Mouse (Mus musculus) liver, adult 2 months (tissue): Measurements from ENCODE around the gene Hist1h2bn. TPM values are rescaled to one million over a fixed set of nuclear protein-coding genes. Genes with fewer than 3 reads are reported as not detected.
"Not testable (repeated sequence)": the region's sequence is repeated elsewhere in the genome, so short reads cannot be mapped to it uniquely, and the experiment has no call there.

Experiments
- DNase-seq: peaks from one replicate; pipeline ENCODE4 v3.0.0-alpha.2; 2011; ENCODE audit warnings: low read depth, low spot score; ENCODE audit errors: extremely low read depth
- H3K27ac ChIP-seq: fragments of 200-500 bp; replicated peaks from 2 replicates; pipeline ENCODE4 v1.5.1; 2012; ENCODE audit warnings: low read depth, mild to moderate bottlenecking, control low read depth, inconsistent platforms, low read length; ENCODE audit not compliant: insufficient read depth
- H3K27me3 ChIP-seq: fragments of 200-500 bp; 2 replicates; pipeline ENCODE4 v1.6.1; 2012; ENCODE audit warnings: mild to moderate bottlenecking, moderate library complexity, low read length, inconsistent platforms; ENCODE audit not compliant: control insufficient read depth, insufficient read depth
- H3K36me3 ChIP-seq: fragments of 200-500 bp; 2 replicates; pipeline ENCODE4 v1.6.1; 2012; ENCODE audit warnings: low read length, inconsistent platforms; ENCODE audit not compliant: control insufficient read depth, insufficient read depth
- H3K4me1 ChIP-seq: fragments of 200-500 bp; 2 replicates; pipeline ENCODE4 v1.6.1; 2011; ENCODE audit warnings: low read length; ENCODE audit not compliant: control insufficient read depth, insufficient read depth
- H3K4me3 ChIP-seq: fragments of 200-500 bp; 2 replicates; pipeline ENCODE4 v1.5.1; 2011; ENCODE audit warnings: low read depth, mild to moderate bottlenecking, control low read depth, low read length, moderate library complexity; ENCODE audit not compliant: insufficient read depth
- H3K79me2 ChIP-seq: fragments of 200-500 bp; 2 replicates; pipeline ENCODE4 v1.6.1; 2012; ENCODE audit warnings: inconsistent platforms, mild to moderate bottlenecking, low read length, moderate library complexity; ENCODE audit not compliant: control insufficient read depth, insufficient read depth
- H3K9ac ChIP-seq: fragments of 200-500 bp; 2 replicates; pipeline ENCODE4 v1.6.1; 2012; ENCODE audit warnings: low read depth, mild to moderate bottlenecking, control low read depth, inconsistent platforms, low read length
- CTCF ChIP-seq: fragments of 200-500 bp; IDR thresholded peaks from 2 replicates; pipeline ENCODE4 v1.5.1; 2011; ENCODE audit warnings: low read depth, low read length, control low read depth
- POLR2A ChIP-seq: fragments of 200-500 bp; IDR thresholded peaks from 2 replicates; pipeline ENCODE4 v1.6.1; 2011; ENCODE audit warnings: low read length, control low read depth; ENCODE audit not compliant: insufficient read depth; ENCODE audit errors: extremely low read depth
- WGBS: fragments of 180-500 bp; shearing (Covaris S2); methylation state at CpG from one replicate; pipeline ENCODE4 v1.1.7; 2018; 5-methylcytosine and 5-hydroxymethylcytosine counted together
- polyA plus RNA-seq: library from polyadenylated mRNA; depleted of rRNA; stranded (reverse); fragments of >200 nt; gene quantifications from 2 replicates; pipeline ENCODE4 v1.2.3, GENCODE M21; 2012
- total RNA-seq: library from RNA; depleted of rRNA; stranded (reverse); fragments of >200 nt; gene quantifications from 2 replicates; pipeline ENCODE4 v1.2.3, GENCODE M21; 2014

The Hist1h2bn gene
- total and polyA plus RNA-seq, 2 experiments = 4.6 TPM; not detected in 1

- Histone ChIP-seq H3K4me1 (peaks cover 8% of the 10 kb centered on the region), H3K9ac (no peak overlapping the region), H3K4me3 (peak overlapping the region; percentile 42; the same call in 1 of the 2 replicates), H3K79me2 (no peaks in the 10 kb centered on the region), H3K27me3 (no peaks in the 10 kb centered on the region; the same call in 1 of the 2 replicates), H3K27ac (no peak overlapping the region), H3K36me3 (no peaks in the 10 kb centered on the region)
- TF ChIP-seq POLR2A = no peak
- no peak for TF ChIP-seq CTCF
- no peak for DNase-seq
- WGBS = 7% methylated on average over 9 of the region's 9 CpGs
These were observed 29.8 kb downstream of the Hist1h2bn start for GRCm38 (mm10) chr13:21783734-21784161.

GRCm38 (mm10) chr13:21784311-21784710 is 30.4 kb downstream of the Hist1h2bn start:
- Histone ChIP-seq H3K27ac (no peak overlapping the region), H3K79me2 (no peaks in the 10 kb centered on the region), H3K4me1 (peaks cover 8% of the 10 kb centered on the region), H3K36me3 (no peaks in the 10 kb centered on the region), H3K4me3 (no peak overlapping the region), H3K9ac (no peak overlapping the region), H3K27me3 (no peaks in the 10 kb centered on the region; the same call in 1 of the 2 replicates)
- 75% methylated on average over 6 of the region's 6 CpGs for WGBS
- TF ChIP-seq POLR2A (no peak), CTCF (no peak)
- no peak for DNase-seq

- 12% methylated on average over 8 of the region's 8 CpGs for WGBS
- no peaks in the 10 kb centered on the region; the same call in 1 of the 2 replicates for H3K27me3 ChIP-seq
- peak overlapping the region; percentile 60; the same call in 1 of the 2 replicates for H3K9ac ChIP-seq
- H3K4me3 ChIP-seq = peak overlapping the region; percentile 44; the same call in 1 of the 2 replicates
- TF ChIP-seq POLR2A (no peak), CTCF (no peak)
- no peaks in the 10 kb centered on the region for H3K36me3 ChIP-seq
- no peaks in the 10 kb centered on the region for H3K79me2 ChIP-seq
- DNase-seq = no peak
- no peak overlapping the region for H3K27ac ChIP-seq
- H3K4me1 ChIP-seq = peaks cover 4% of the 10 kb centered on the region
These were observed 32.4 kb downstream of the Hist1h2bn start for GRCm38 (mm10) chr13:21786189-21786898.

- not testable (repeated sequence) for H3K27me3 ChIP-seq, H3K27ac ChIP-seq, H3K36me3 ChIP-seq, H3K79me2 ChIP-seq, H3K4me1 ChIP-seq
- WGBS = under 1% methylated on average over 43 of the region's 63 CpGs
- peak; percentile 77 for DNase-seq
- Histone ChIP-seq H3K4me3 (peak within 1 kb of the TSS; percentile 44; the same call in 1 of the 2 replicates), H3K9ac (peak within 1 kb of the TSS; percentile 60; the same call in 1 of the 2 replicates)
These were observed 33.1 kb downstream of the Hist1h2bn start, which contains the start of the genes Hist1h2an and Hist1h2bp for GRCm38 (mm10) chr13:21786899-21787629. Gene Hist1h2an, minus strand, starts transcription at chr13:21787218. Gene Hist1h2bp, plus strand, starts transcription at chr13:21787461.

- H3K27me3 ChIP-seq = no peaks in the 10 kb centered on the region; the same call in 1 of the 2 replicates
- no peak overlapping the region for H3K27ac ChIP-seq
- no peak for DNase-seq
- no peak for TF ChIP-seq CTCF
- TF ChIP-seq POLR2A = no peak
- H3K9ac ChIP-seq = no peak overlapping the region
- no peak overlapping the region for H3K4me3 ChIP-seq
- H3K4me1 ChIP-seq = peaks cover 2% of the 10 kb centered on the region; the same call in 1 of the 2 replicates
- WGBS = 48% methylated on average over 16 of the region's 21 CpGs
- no peaks in the 10 kb centered on the region for H3K36me3 ChIP-seq
- no peaks in the 10 kb centered on the region for H3K79me2 ChIP-seq
These were observed 34.1 kb downstream of the Hist1h2bn start for GRCm38 (mm10) chr13:21787760-21788593.
